Mouse (Mus musculus): ENCODE measurements around the gene Atp8a2. TPM values are rescaled to one million over a fixed set of nuclear protein-coding genes. Genes with fewer than 3 reads are reported as not detected.
"Not testable (repeated sequence)": the region's sequence is repeated elsewhere in the genome, so short reads cannot be mapped to it uniquely, and the experiment has no call there.

Gene Atp8a2
- polyA plus RNA-seq, 1 experiment from 2014 or later: 1.2 TPM

- Histone ChIP-seq H3K36me3 (no peaks in the 10 kb centered on the region), H3K4me3 (replicated peaks) (no peak overlapping the region), H3K4me1 (peaks cover 10% of the 10 kb centered on the region; the same call in 1 of the 2 replicates), H3K4me2 (no peak overlapping the region), H3K27ac (no peak overlapping the region), H3K27me3 (peaks cover 2% of the 10 kb centered on the region), H3K9me3 (replicated peaks) (no peaks in the 10 kb centered on the region), H3K9ac (no peak overlapping the region)
- 73% methylated on average over 2 of the region's 2 CpGs for WGBS
- ATAC-seq (replicated peaks; ENCODE audit: low FRiP score): no peak
Observed at GRCm38 (mm10) chr14:59942199-59942598, 254.8 kb downstream of the Atp8a2 start.

GRCm38 (mm10) chr14:59932355-59932754 lies 264.6 kb downstream of the Atp8a2 start:
- no peak overlapping the region for H3K9ac ChIP-seq
- H3K9me3 ChIP-seq (replicated peaks): no peaks in the 10 kb centered on the region
- no peaks in the 10 kb centered on the region; the same call in 1 of the 2 replicates for H3K27me3 ChIP-seq
- no peak overlapping the region for H3K4me2 ChIP-seq
- no peaks in the 10 kb centered on the region for H3K4me1 ChIP-seq
- no peak for ATAC-seq (replicated peaks; ENCODE audit: low FRiP score)
- H3K4me3 ChIP-seq (replicated peaks): no peak overlapping the region
- no peaks in the 10 kb centered on the region for H3K36me3 ChIP-seq
- WGBS: 22% methylated on average over 6 of the region's 6 CpGs
- H3K27ac ChIP-seq: no peak overlapping the region

DNA sequence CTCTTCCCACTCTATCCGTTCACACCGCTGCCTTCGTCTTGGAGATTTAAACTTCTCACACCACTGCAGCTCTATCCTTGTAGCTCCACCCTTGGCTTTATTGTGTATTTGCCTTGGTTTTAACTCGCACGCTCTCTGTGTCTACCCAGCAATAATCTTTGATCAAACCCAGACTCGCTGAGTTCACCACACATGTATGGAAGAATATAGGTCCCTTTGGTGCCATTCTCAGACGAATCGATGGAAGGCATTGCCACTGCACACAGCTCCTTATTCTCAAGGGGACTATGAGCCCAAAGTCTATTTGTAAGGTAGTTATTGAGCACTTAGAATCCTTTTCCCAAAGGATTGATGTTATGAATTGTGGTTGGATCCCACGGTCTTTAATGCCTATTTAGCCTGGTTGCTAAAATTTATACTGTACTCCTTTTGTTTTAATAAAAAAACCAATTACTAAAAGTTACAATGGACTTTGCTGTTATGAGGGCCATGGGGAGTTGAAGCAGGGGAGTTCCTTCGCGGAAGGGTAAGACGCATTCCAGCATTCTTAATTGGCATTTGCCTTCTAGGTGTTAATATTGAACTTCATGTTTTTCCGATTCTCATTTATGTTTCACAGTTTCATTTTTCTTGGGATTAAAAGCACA lies 265.4 kb downstream of the Atp8a2 start:
- WGBS: 92% methylated on average over 13 of the region's 13 CpGs
- Histone ChIP-seq H3K27ac (no peak overlapping the region), H3K4me3 (replicated peaks) (no peak overlapping the region), H3K4me2 (no peak overlapping the region), H3K9me3 (replicated peaks) (no peaks in the 10 kb centered on the region), H3K36me3 (no peaks in the 10 kb centered on the region), H3K9ac (no peak overlapping the region), H3K27me3 (no peaks in the 10 kb centered on the region; the same call in 1 of the 2 replicates), H3K4me1 (no peaks in the 10 kb centered on the region)
- ATAC-seq (replicated peaks; ENCODE audit: low FRiP score): no peak

DNA sequence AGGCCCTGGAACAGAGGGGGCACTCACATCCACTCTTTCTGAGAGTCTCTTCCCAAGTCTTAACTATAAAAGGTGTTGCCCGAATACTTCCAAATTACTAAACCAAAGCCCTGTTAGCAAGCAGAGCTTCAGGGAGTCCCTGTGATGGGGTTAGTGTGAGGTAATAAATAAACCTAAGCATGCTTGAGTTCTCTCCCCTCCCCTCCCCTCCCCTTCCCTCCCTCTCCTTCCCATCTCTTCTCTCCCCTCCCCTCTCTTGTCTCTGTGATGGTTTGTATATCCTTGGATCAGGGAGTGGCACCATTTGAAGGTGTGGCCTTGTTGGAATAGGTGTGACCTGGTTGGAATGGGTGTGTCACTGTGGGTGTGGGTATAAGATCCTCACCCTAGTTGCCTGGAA lies 267.8 kb downstream of the Atp8a2 start:
- H3K4me1 ChIP-seq; H3K27ac ChIP-seq; H3K27me3 ChIP-seq; ATAC-seq (replicated peaks; ENCODE audit: low FRiP score); H3K36me3 ChIP-seq; H3K4me2 ChIP-seq; H3K9me3 ChIP-seq (replicated peaks); H3K4me3 ChIP-seq (replicated peaks); H3K9ac ChIP-seq: not testable (repeated sequence)
- whole genome bisulfite sequencing: 89% methylated on average over 1 of the region's 1 CpGs

DNA sequence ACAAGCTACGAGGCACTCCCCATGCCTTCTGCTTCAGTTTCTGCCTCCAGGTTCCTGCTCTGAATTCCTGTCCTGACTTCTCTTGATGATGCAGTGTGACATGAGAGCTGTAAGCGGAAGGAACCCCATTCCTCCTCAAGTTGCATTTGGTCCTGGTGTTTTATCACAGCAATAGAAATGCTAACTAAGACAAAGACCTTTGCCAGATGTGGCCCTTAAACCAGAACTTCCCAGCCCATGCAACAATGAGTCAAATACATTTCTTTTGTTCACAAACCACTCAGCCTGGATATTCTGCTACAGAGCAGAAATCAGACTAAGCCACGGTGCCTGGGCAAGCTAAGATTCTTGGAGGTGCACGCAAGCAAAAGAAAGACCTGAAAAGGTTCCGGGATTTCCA lies 268.2 kb downstream of the Atp8a2 start:
- Histone ChIP-seq H3K9ac (no peak overlapping the region), H3K36me3 (no peaks in the 10 kb centered on the region), H3K27ac (no peak overlapping the region), H3K4me1 (no peaks in the 10 kb centered on the region), H3K9me3 (replicated peaks) (no peaks in the 10 kb centered on the region), H3K27me3 (no peaks in the 10 kb centered on the region), H3K4me2 (no peak overlapping the region), H3K4me3 (replicated peaks) (no peak overlapping the region)
- ATAC-seq (replicated peaks; ENCODE audit: low FRiP score): no peak
- WGBS: 85% methylated on average over 5 of the region's 5 CpGs

DNA sequence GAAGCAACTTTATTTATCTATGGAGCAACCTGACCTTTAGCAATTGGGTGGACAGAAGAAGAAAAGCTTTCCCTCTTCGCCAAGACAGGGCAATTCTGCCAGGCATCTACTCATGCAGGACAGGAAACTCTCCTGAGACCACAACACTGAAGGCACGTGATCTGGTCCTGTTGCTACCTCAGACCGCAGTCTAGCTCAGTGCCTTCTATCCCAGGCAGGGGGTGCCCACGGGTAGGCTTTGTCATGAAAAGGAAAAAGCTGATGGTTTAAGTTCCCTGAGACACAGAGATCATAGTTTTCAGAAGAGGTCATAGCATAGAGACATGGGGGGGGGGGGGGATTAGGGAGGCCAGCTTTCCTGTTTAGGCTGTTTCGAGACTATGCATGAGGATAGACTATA lies 269.2 kb downstream of the Atp8a2 start:
- WGBS: 83% methylated on average over 5 of the region's 5 CpGs
- no peak for ATAC-seq (replicated peaks; ENCODE audit: low FRiP score)
- Histone ChIP-seq H3K9ac (no peak overlapping the region), H3K27me3 (no peaks in the 10 kb centered on the region), H3K9me3 (replicated peaks) (no peaks in the 10 kb centered on the region), H3K4me1 (no peaks in the 10 kb centered on the region), H3K4me2 (no peak overlapping the region), H3K36me3 (no peaks in the 10 kb centered on the region), H3K27ac (no peak overlapping the region), H3K4me3 (replicated peaks) (no peak overlapping the region)

DNA sequence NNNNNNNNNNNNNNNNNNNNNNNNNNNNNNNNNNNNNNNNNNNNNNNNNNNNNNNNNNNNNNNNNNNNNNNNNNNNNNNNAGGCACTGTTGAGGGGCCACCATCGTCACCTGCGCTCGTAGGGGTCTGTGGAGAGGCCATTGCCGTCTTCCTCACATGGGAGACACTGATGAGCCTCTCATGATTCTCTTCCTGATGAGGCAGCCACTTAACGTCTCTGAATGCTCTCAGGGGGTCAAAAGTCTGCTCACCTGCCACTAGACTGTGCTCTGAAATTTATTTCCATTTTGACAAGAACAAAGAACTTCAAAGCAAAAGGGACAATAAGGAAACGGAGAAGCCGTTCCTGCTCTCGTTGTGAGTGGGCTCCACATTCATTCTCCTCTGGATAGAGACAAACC lies 277.1 kb downstream of the Atp8a2 start:
- 28% methylated on average over 8 of the region's 8 CpGs for WGBS
- no peak overlapping the region for H3K4me2 ChIP-seq
- no peak for ATAC-seq (replicated peaks; ENCODE audit: low FRiP score)
- no peak overlapping the region for H3K9ac ChIP-seq
- H3K4me3 ChIP-seq (replicated peaks): no peak overlapping the region
- H3K4me1 ChIP-seq: 0 out of 2 replicates have a peak, but pooled peaks cover 2% of the 10 kb centered on the region
- no peaks in the 10 kb centered on the region for H3K36me3 ChIP-seq
- H3K9me3 ChIP-seq (replicated peaks): no peaks in the 10 kb centered on the region
- H3K27ac ChIP-seq: no peak overlapping the region
- H3K27me3 ChIP-seq: no peaks in the 10 kb centered on the region

GRCm38 (mm10) chr14:59903484-59904130 lies 293.4 kb downstream of the Atp8a2 start:
- no peak for ATAC-seq (replicated peaks; ENCODE audit: low FRiP score)
- 77% methylated on average over 7 of the region's 7 CpGs for WGBS
- no peak overlapping the region for H3K4me3 ChIP-seq (replicated peaks)

GRCm38 (mm10) chr14:59893971-59894370 lies 303.0 kb downstream of the Atp8a2 start:
- Histone ChIP-seq H3K4me3 (replicated peaks) (no peak overlapping the region), H3K4me1 (peaks cover 8% of the 10 kb centered on the region), H3K27me3 (no peaks in the 10 kb centered on the region), H3K9me3 (replicated peaks) (no peaks in the 10 kb centered on the region), H3K36me3 (no peaks in the 10 kb centered on the region), H3K9ac (no peak overlapping the region), H3K27ac (no peak overlapping the region), H3K4me2 (no peak overlapping the region)
- WGBS: 50% methylated on average over 1 of the region's 1 CpGs
- ATAC-seq (replicated peaks; ENCODE audit: low FRiP score): no peak

More at GRCm38 (mm10) chr14:59903484-59904130, 293.4 kb downstream of the Atp8a2 start:
- H3K9me3 ChIP-seq (replicated peaks): no peaks in the 10 kb centered on the region
- H3K4me2 ChIP-seq: no peak overlapping the region
- H3K9ac ChIP-seq: no peak overlapping the region
- no peak overlapping the region for H3K27ac ChIP-seq
- H3K36me3 ChIP-seq: no peaks in the 10 kb centered on the region
- H3K27me3 ChIP-seq: no peaks in the 10 kb centered on the region
- H3K4me1 ChIP-seq: no peaks in the 10 kb centered on the region

DNA sequence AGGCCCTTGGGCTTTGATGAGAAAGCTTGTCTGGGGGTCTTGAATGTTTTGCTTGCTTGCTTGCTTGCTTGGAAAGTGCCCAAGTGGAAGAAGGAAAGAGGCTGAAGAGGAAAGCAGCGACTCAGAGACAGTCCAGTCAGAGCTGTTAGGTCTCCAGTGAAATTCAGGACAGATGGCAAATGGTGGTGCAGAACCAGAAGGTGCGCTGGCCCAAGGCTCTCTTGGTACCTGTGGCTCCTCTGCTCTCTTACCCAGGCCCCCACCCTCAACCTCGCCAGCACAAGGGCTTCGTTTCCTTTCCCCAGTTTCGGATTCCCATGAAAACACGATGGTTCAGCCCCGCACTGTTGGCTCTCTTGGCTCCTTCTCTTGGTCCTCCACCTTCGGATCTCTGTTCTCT lies 304.9 kb downstream of the Atp8a2 start:
- no peak for ATAC-seq (replicated peaks; ENCODE audit: low FRiP score)
- H3K4me1 ChIP-seq: peaks cover 16% of the 10 kb centered on the region
- no peak overlapping the region for H3K4me2 ChIP-seq
- H3K27ac ChIP-seq: no peak overlapping the region
- H3K27me3 ChIP-seq: no peaks in the 10 kb centered on the region
- H3K9ac ChIP-seq: no peak overlapping the region
- H3K4me3 ChIP-seq (replicated peaks): no peak overlapping the region
- H3K36me3 ChIP-seq: no peaks in the 10 kb centered on the region
- 75% methylated on average over 8 of the region's 8 CpGs for WGBS
- H3K9me3 ChIP-seq (replicated peaks): no peaks in the 10 kb centered on the region

DNA sequence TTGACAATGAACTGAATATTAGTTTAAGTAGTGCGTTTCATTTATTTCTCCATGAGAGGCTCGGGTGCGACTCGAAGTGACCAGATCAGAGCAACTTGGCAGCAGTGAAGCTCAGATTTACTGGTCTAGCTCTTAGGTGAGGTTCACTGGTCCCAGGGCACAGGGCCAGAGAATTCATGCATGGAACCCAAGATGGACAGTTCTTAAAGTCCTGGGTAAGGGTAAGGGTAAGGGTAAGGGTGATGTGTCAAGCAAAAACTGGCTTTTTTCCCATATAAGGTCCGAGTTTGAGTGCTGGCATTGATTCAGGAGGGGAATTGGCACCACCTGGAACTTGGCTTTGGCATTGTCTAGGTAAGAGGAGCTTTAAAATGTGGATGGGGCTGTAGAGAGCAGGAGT lies 305.5 kb downstream of the Atp8a2 start:
- H3K9ac ChIP-seq: no peak overlapping the region
- no peak overlapping the region for H3K27ac ChIP-seq
- WGBS: 80% methylated on average over 5 of the region's 5 CpGs
- H3K36me3 ChIP-seq: no peaks in the 10 kb centered on the region
- no peak overlapping the region for H3K4me3 ChIP-seq (replicated peaks)
- no peaks in the 10 kb centered on the region for H3K9me3 ChIP-seq (replicated peaks)
- H3K27me3 ChIP-seq: 0 out of 2 replicates have a peak, but pooled peaks cover 3% of the 10 kb centered on the region
- no peak overlapping the region for H3K4me2 ChIP-seq
- ATAC-seq (replicated peaks; ENCODE audit: low FRiP score): no peak
- H3K4me1 ChIP-seq: peaks cover 16% of the 10 kb centered on the region

DNA sequence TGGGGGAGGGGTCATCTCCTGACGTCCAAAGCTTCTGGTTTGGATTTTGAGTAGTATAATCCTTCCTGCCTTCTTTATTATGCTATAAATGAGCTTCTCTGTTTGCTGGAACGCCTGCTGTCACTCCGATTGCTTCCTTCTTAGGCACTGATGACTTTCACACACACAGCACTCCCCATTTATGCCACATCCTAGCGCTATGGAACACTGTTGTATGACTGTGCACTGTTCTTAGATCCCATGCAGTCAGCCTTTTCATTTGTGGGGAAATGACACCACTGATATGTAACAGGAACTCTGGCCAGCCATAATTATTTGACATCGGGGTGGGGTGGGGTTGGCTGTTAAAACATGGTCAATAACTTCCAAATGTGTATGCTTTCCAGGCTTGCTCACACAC lies 306.2 kb downstream of the Atp8a2 start:
- Histone ChIP-seq H3K4me2 (no peak overlapping the region), H3K27ac (no peak overlapping the region), H3K4me3 (replicated peaks) (no peak overlapping the region), H3K4me1 (peaks cover 16% of the 10 kb centered on the region), H3K36me3 (no peaks in the 10 kb centered on the region), H3K9me3 (replicated peaks) (no peaks in the 10 kb centered on the region), H3K27me3 (0 out of 2 replicates have a peak, but pooled peaks cover 3% of the 10 kb centered on the region), H3K9ac (no peak overlapping the region)
- ATAC-seq (replicated peaks; ENCODE audit: low FRiP score): no peak
- WGBS: 57% methylated on average over 5 of the region's 5 CpGs

Measured in kidney, embryonic 15.5 days (tissue).